Mouse (Mus musculus): Measurements from ENCODE around the gene Proz. TPM values are rescaled to one million over a fixed set of nuclear protein-coding genes. Genes with fewer than 3 reads are reported as not detected.
"Not testable (repeated sequence)": the region's sequence is repeated elsewhere in the genome, so short reads cannot be mapped to it uniquely, and the experiment has no call there.

Gene Proz
- polyA plus RNA-seq, 1 experiment from 2014 or later, result 3.4 TPM

- H3K9ac ChIP-seq, result no peak overlapping the region
- 81% methylated on average over 10 of the region's 10 CpGs for WGBS
- H3K27me3 ChIP-seq (replicated peaks), result no peaks in the 10 kb centered on the region
- H3K36me3 ChIP-seq, result no peaks in the 10 kb centered on the region
- H3K4me3 ChIP-seq (replicated peaks), result no peak overlapping the region
- H3K9me3 ChIP-seq, result no peaks in the 10 kb centered on the region
- H3K4me1 ChIP-seq, result no peaks in the 10 kb centered on the region
- H3K27ac ChIP-seq, result no peak overlapping the region
- H3K4me2 ChIP-seq, result no peak overlapping the region
- no peak for ATAC-seq (ENCODE audit: insufficient read depth, low FRiP score, low read depth)
Observed at GRCm38 (mm10) chr8:13050550-13050949, 10.2 kb upstream of the Proz start.

GRCm38 (mm10) chr8:13057351-13057750 is 3.4 kb upstream of the Proz start:
- no peaks in the 10 kb centered on the region for H3K27me3 ChIP-seq (replicated peaks)
- H3K9me3 ChIP-seq, result no peaks in the 10 kb centered on the region
- no peak overlapping the region for H3K4me3 ChIP-seq (replicated peaks)
- WGBS, result 72% methylated on average over 4 of the region's 4 CpGs
- no peaks in the 10 kb centered on the region for H3K4me1 ChIP-seq
- H3K36me3 ChIP-seq, result no peaks in the 10 kb centered on the region
- no peak overlapping the region for H3K9ac ChIP-seq
- no peak overlapping the region for H3K27ac ChIP-seq
- peak; percentile 38; the same call in 1 of the 2 replicates for ATAC-seq (ENCODE audit: insufficient read depth, low FRiP score, low read depth)
- H3K4me2 ChIP-seq, result no peak overlapping the region

- H3K27me3 ChIP-seq (replicated peaks), result no peaks in the 10 kb centered on the region
- H3K4me3 ChIP-seq (replicated peaks), result no peak overlapping the region
- no peak overlapping the region for H3K27ac ChIP-seq
- 66% methylated on average over 16 of the region's 16 CpGs for WGBS
- no peak overlapping the region for H3K4me2 ChIP-seq
- no peaks in the 10 kb centered on the region for H3K4me1 ChIP-seq
- H3K36me3 ChIP-seq, result no peaks in the 10 kb centered on the region
- ATAC-seq (ENCODE audit: insufficient read depth, low FRiP score, low read depth), result no peak
- H3K9me3 ChIP-seq, result no peaks in the 10 kb centered on the region
- H3K9ac ChIP-seq, result no peak overlapping the region
Observed at GRCm38 (mm10) chr8:13063112-13063511, 2.4 kb downstream of the Proz start.

GRCm38 (mm10) chr8:13073255-13073654 is 12.5 kb downstream of the Proz start:
- 76% methylated on average over 11 of the region's 11 CpGs for WGBS
- H3K9ac ChIP-seq, result no peak overlapping the region
- H3K27ac ChIP-seq, result no peak overlapping the region
- peaks cover 20% of the 10 kb centered on the region for H3K36me3 ChIP-seq
- no peak overlapping the region for H3K4me3 ChIP-seq (replicated peaks)
- no peaks in the 10 kb centered on the region for H3K27me3 ChIP-seq (replicated peaks)
- no peak overlapping the region for H3K4me2 ChIP-seq
- no peaks in the 10 kb centered on the region for H3K9me3 ChIP-seq
- H3K4me1 ChIP-seq, result no peaks in the 10 kb centered on the region
- ATAC-seq (ENCODE audit: insufficient read depth, low FRiP score, low read depth), result peak; percentile 39; the same call in 1 of the 2 replicates

- ATAC-seq (ENCODE audit: insufficient read depth, low FRiP score, low read depth), result no peak
- H3K9ac ChIP-seq, result no peak overlapping the region
- WGBS, result 87% methylated on average over 8 of the region's 8 CpGs
- no peak overlapping the region for H3K4me2 ChIP-seq
- H3K27ac ChIP-seq, result no peak overlapping the region
- H3K4me1 ChIP-seq, result no peaks in the 10 kb centered on the region
- H3K9me3 ChIP-seq, result no peaks in the 10 kb centered on the region
- no peaks in the 10 kb centered on the region for H3K27me3 ChIP-seq (replicated peaks)
- no peak overlapping the region for H3K4me3 ChIP-seq (replicated peaks)
- H3K36me3 ChIP-seq, result peaks cover 38% of the 10 kb centered on the region
Observed at GRCm38 (mm10) chr8:13075044-13075443, 14.3 kb downstream of the Proz start.

- not testable (repeated sequence) for H3K4me2 ChIP-seq; H3K4me3 ChIP-seq (replicated peaks); H3K27ac ChIP-seq; H3K9me3 ChIP-seq; ATAC-seq (ENCODE audit: insufficient read depth, low FRiP score, low read depth); H3K27me3 ChIP-seq (replicated peaks); H3K4me1 ChIP-seq; H3K9ac ChIP-seq
- WGBS, result 94% methylated on average over 1 of the region's 1 CpGs
- peaks cover 40% of the 10 kb centered on the region for H3K36me3 ChIP-seq
Observed at GRCm38 (mm10) chr8:13075579-13075978, 14.9 kb downstream of the Proz start.

GRCm38 (mm10) chr8:13077542-13077941 is 16.8 kb downstream of the Proz start:
- ATAC-seq (ENCODE audit: insufficient read depth, low FRiP score, low read depth), result no peak
- H3K9ac ChIP-seq, result no peak overlapping the region
- H3K9me3 ChIP-seq, result no peaks in the 10 kb centered on the region
- WGBS, result 82% methylated on average over 7 of the region's 7 CpGs
- H3K36me3 ChIP-seq, result peaks cover 46% of the 10 kb centered on the region
- H3K4me1 ChIP-seq, result no peaks in the 10 kb centered on the region
- no peak overlapping the region for H3K4me3 ChIP-seq (replicated peaks)
- H3K27me3 ChIP-seq (replicated peaks), result no peaks in the 10 kb centered on the region
- no peak overlapping the region for H3K4me2 ChIP-seq
- no peak overlapping the region for H3K27ac ChIP-seq

- peak overlapping the region; percentile 83 for H3K4me3 ChIP-seq (replicated peaks)
- H3K27ac ChIP-seq, result peak overlapping the region; percentile 94
- no peaks in the 10 kb centered on the region for H3K36me3 ChIP-seq
- peak overlapping the region; percentile 68 for H3K9ac ChIP-seq
- no peaks in the 10 kb centered on the region for H3K9me3 ChIP-seq
- H3K4me2 ChIP-seq, result peak overlapping the region; percentile 90
- H3K27me3 ChIP-seq (replicated peaks), result no peaks in the 10 kb centered on the region
- ATAC-seq (ENCODE audit: insufficient read depth, low FRiP score, low read depth), result peak; percentile 79
- peaks cover 11% of the 10 kb centered on the region; the same call in 1 of the 2 replicates for H3K4me1 ChIP-seq
- under 1% methylated on average over 45 of the region's 45 CpGs for WGBS
Observed at GRCm38 (mm10) chr8:13104691-13105086, 44.0 kb downstream of the Proz start.

GRCm38 (mm10) chr8:13105087-13105881 is 44.6 kb downstream of the Proz start, which contains the start of the genes Pcid2 and Cul4a:
Pcid2 (minus strand) TSS chr8:13105459.
Cul4a (plus strand) TSS chr8:13105621.
- Histone ChIP-seq H3K27me3 (replicated peaks) (no peaks in the 10 kb centered on the region), H3K36me3 (no peaks in the 10 kb centered on the region), H3K4me3 (replicated peaks) (peak within 1 kb of the TSS; percentile 83), H3K9me3 (no peaks in the 10 kb centered on the region), H3K4me1 (peaks cover 11% of the 10 kb centered on the region; the same call in 1 of the 2 replicates), H3K4me2 (peak within 1 kb of the TSS; percentile 90), H3K27ac (peak within 1 kb of the TSS; percentile 94), H3K9ac (peak within 1 kb of the TSS; percentile 94)
- WGBS, result under 1% methylated on average over 85 of the region's 87 CpGs
- peak; percentile 94 for ATAC-seq (ENCODE audit: insufficient read depth, low FRiP score, low read depth)

GRCm38 (mm10) chr8:13105908-13106551 is 45.3 kb downstream of the Proz start:
- WGBS, result under 1% methylated on average over 47 of the region's 63 CpGs
- ATAC-seq (ENCODE audit: insufficient read depth, low FRiP score, low read depth), result peak; percentile 29

GRCm38 (mm10) chr8:13107990-13108638 is 47.4 kb downstream of the Proz start:
- 76% methylated on average over 13 of the region's 13 CpGs for WGBS
- Histone ChIP-seq H3K36me3 (no peaks in the 10 kb centered on the region), H3K27ac (no peak overlapping the region), H3K4me1 (peaks cover 11% of the 10 kb centered on the region; the same call in 1 of the 2 replicates), H3K9me3 (no peaks in the 10 kb centered on the region), H3K4me2 (no peak overlapping the region), H3K9ac (no peak overlapping the region), H3K4me3 (replicated peaks) (no peak overlapping the region), H3K27me3 (replicated peaks) (no peaks in the 10 kb centered on the region)
- ATAC-seq (ENCODE audit: insufficient read depth, low FRiP score, low read depth), result no peak

More at GRCm38 (mm10) chr8:13105908-13106551, 45.3 kb downstream of the Proz start:
- H3K9ac ChIP-seq, result peak overlapping the region; percentile 94
- H3K27ac ChIP-seq, result peak overlapping the region; percentile 85
- H3K4me3 ChIP-seq (replicated peaks), result peak overlapping the region; percentile 83
- no peaks in the 10 kb centered on the region for H3K36me3 ChIP-seq
- peaks cover 11% of the 10 kb centered on the region; the same call in 1 of the 2 replicates for H3K4me1 ChIP-seq
- H3K27me3 ChIP-seq (replicated peaks), result no peaks in the 10 kb centered on the region
- H3K9me3 ChIP-seq, result no peaks in the 10 kb centered on the region
- H3K4me2 ChIP-seq, result peak overlapping the region; percentile 84
